Mouse (Mus musculus): ENCODE data around the gene Pdzd4. TPM values are rescaled to one million over a fixed set of nuclear protein-coding genes. Genes with fewer than 3 reads are reported as not detected.
A peak's percentile ranks its signal among the peaks of the same experiment; 100 is the strongest.

The Pdzd4 gene
- total and polyA plus RNA-seq, 3 experiments: 0.46 to 2.7 TPM; not detected in 1

- TF ChIP-seq CTCF (IDR thresholded peaks at IDR 0.05 in 2 of 3, conservative IDR thresholded peaks at IDR 0.05 in 1 of 3; ENCODE audit: control insufficient read depth in 1 of 3, insufficient read depth in 1 of 3, low read depth in 2 of 3, low read length in 3 of 3, poor library complexity in 1 of 3, severe bottlenecking in 1 of 3): peak; percentile 7 to 28 (median 9); a peak in 1 of 6 replicates
- no peak for TF ChIP-seq E2F4 (IDR thresholded peaks at IDR 0.05; ENCODE audit: borderline replicate concordance, low read depth, low read length)
These were observed 38.2 kb downstream of the Pdzd4 start, which contains the start of the genes Idh3g and Ssr4 (continued) for GRCm38 (mm10) chrX:73786364-73787224.

DNA sequence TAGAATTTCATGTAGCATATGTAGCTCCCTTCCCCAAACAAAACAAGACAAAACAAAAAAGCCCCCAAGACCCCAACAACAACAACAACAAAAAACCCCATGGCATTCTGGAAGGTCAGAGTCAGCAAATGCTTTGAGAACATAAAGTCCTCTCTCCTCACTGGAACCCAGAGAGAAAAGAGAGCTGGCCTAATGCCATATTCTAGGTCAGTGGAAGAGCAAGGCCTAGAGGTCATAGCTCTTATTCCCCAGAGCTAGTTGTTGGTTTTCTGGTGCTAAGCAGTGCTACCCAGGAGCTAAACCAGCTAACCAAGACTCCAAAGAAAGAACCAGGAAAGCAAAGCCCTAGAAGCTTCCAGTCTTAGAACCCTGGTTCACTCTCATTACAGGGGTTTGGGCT, 39.1 kb downstream of the Pdzd4 start:
- TF ChIP-seq GABPA (IDR thresholded peaks at IDR 0.05; ENCODE audit: low read depth, low read length) (no peak), NRF1 (IDR thresholded peaks at IDR 0.05; ENCODE audit: insufficient read depth, low read depth, low read length, poor library complexity, severe bottlenecking) (no peak), ZMIZ1 (IDR thresholded peaks at IDR 0.05; ENCODE audit: low read depth, low read length) (no peak), TBP (IDR thresholded peaks at IDR 0.05; ENCODE audit: low read depth, low read length) (no peak)
- no peaks in the 10 kb centered on the region for H3K27me3 ChIP-seq (ENCODE audit: control insufficient read depth in 1 of 2, insufficient read depth in 2 of 2, low read length in 2 of 2)
- peak; percentile 29 for DNase-seq (ENCODE audit: low read depth, low spot score)
- H3K9me3 ChIP-seq (replicated peaks; ENCODE audit: insufficient read depth, low read length): no peaks in the 10 kb centered on the region
- peaks cover 57% of the 10 kb centered on the region for H3K79me2 ChIP-seq (ENCODE audit: control insufficient read depth, insufficient read depth, low read length, poor library complexity)
- peak overlapping the region; percentile 93 for H3K9ac ChIP-seq (ENCODE audit: control insufficient read depth, low read depth, low read length, poor library complexity, severe bottlenecking)
- peaks cover 0 to 18% of the 10 kb centered on the region in 2 experiments; a peak in 3 of 4 replicates for H3K4me1 ChIP-seq (ENCODE audit: control insufficient read depth in 1 of 2, insufficient read depth in 2 of 2, low read length in 2 of 2)
- H3K36me3 ChIP-seq (ENCODE audit: control insufficient read depth in 1 of 2, insufficient read depth in 2 of 2, low read length in 2 of 2): peaks cover 6 to 20% of the 10 kb centered on the region in 2 experiments; a peak in 3 of 4 replicates
- peak overlapping the region; percentile 96 for H3K27ac ChIP-seq (ENCODE audit: control insufficient read depth, low read depth, low read length)
- peak overlapping the region; percentile 57 to 95 for H3K4me3 ChIP-seq (ENCODE audit: control insufficient read depth in 1 of 2, insufficient read depth in 1 of 2, low read depth in 2 of 2, low read length in 2 of 2)

DNA sequence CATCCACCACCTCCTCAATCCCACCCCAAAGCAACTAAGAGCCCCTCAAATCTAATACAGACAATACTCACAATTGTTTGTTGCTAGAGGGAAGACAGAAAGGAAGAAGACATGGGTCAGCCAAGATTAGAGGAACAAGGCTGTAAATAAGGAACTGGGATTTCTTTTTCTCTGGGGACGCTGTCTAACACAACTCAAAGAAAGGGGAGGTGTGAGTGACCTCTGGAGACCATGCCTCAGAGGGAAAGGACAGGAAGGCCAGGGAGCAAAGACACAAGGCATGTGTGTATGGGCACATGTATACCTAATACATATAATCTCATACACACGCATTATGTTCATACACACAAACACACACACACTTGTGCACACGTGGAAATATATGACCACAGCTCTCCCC, 42.5 kb downstream of the Pdzd4 start:
- H3K27ac ChIP-seq (ENCODE audit: control insufficient read depth, low read depth, low read length): no peak overlapping the region

DNA sequence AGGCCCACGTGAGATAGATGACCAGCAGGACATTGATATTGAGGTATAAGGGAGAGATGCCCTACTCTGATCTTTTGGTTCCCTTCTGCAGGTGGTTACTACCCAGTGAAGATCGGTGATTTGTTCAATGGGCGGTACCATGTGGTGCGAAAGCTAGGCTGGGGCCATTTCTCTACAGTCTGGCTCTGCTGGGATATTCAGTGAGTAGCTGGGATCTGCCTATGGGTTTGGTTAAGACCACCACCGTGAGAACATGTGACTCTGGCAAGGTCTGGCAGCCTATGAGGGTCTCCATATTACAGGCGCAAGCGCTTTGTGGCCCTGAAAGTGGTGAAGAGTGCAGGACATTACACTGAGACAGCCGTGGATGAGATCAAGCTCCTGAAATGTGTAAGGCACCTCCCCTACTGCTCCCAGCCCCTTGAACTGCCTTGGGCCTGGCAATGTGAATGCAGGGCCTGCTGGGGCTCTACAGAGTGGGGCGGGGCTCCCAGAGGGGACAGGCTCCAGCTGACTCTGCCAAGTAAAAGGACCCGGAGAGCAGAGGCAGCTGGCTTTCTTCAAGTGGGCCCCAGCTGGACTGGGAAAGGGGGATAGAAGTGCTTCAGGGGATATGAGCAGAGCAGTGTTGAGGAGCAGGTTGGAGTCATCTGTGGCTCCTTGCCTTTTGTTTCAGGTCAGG, 49.8 kb downstream of the Pdzd4 start:
- H3K4me1 ChIP-seq (ENCODE audit: control insufficient read depth in 1 of 2, insufficient read depth in 2 of 2, low read length in 2 of 2): no peaks in the 10 kb centered on the region
- H3K79me2 ChIP-seq (ENCODE audit: control insufficient read depth, insufficient read depth, low read length, poor library complexity): no peaks in the 10 kb centered on the region
- H3K27ac ChIP-seq (ENCODE audit: control insufficient read depth, low read depth, low read length): no peak overlapping the region
- no peak for DNase-seq (ENCODE audit: low read depth, low spot score)
- no peaks in the 10 kb centered on the region for H3K27me3 ChIP-seq (ENCODE audit: control insufficient read depth in 1 of 2, insufficient read depth in 2 of 2, low read length in 2 of 2)
- H3K9ac ChIP-seq (ENCODE audit: control insufficient read depth, low read depth, low read length, poor library complexity, severe bottlenecking): no peak overlapping the region
- H3K36me3 ChIP-seq (ENCODE audit: control insufficient read depth in 1 of 2, insufficient read depth in 2 of 2, low read length in 2 of 2): no peaks in the 10 kb centered on the region; a peak in 2 of 4 replicates
- no peak overlapping the region for H3K4me3 ChIP-seq (ENCODE audit: control insufficient read depth in 1 of 2, insufficient read depth in 1 of 2, low read depth in 2 of 2, low read length in 2 of 2)
- H3K9me3 ChIP-seq (replicated peaks; ENCODE audit: insufficient read depth, low read length): no peaks in the 10 kb centered on the region
- TF ChIP-seq SMC3 (IDR thresholded peaks at IDR 0.05; ENCODE audit: low read depth, low read length) (no peak), POLR2AphosphoS2 (IDR thresholded peaks at IDR 0.05; ENCODE audit: low read length) (peak; percentile 24; the same call in 1 of the 2 replicates), HCFC1 (IDR thresholded peaks at IDR 0.05; ENCODE audit: low read depth, low read length) (no peak)

More for the DNA sequence above, 42.5 kb downstream of the Pdzd4 start:
- Histone ChIP-seq H3K79me2 (ENCODE audit: control insufficient read depth, insufficient read depth, low read length, poor library complexity) (peaks cover 35% of the 10 kb centered on the region), H3K4me1 (ENCODE audit: control insufficient read depth in 1 of 2, insufficient read depth in 2 of 2, low read length in 2 of 2) (peaks cover 0 to 10% of the 10 kb centered on the region in 2 experiments; a peak in 2 of 4 replicates), H3K36me3 (ENCODE audit: control insufficient read depth in 1 of 2, insufficient read depth in 2 of 2, low read length in 2 of 2) (peaks cover 0 to 6% of the 10 kb centered on the region in 2 experiments), H3K9ac (ENCODE audit: control insufficient read depth, low read depth, low read length, poor library complexity, severe bottlenecking) (no peak overlapping the region), H3K4me3 (ENCODE audit: control insufficient read depth in 1 of 2, insufficient read depth in 1 of 2, low read depth in 2 of 2, low read length in 2 of 2) (no peak overlapping the region), H3K9me3 (replicated peaks; ENCODE audit: insufficient read depth, low read length) (no peaks in the 10 kb centered on the region), H3K27me3 (ENCODE audit: control insufficient read depth in 1 of 2, insufficient read depth in 2 of 2, low read length in 2 of 2) (no peaks in the 10 kb centered on the region)
- DNase-seq (ENCODE audit: low read depth, low spot score): no peak
- TF ChIP-seq NELFE (IDR thresholded peaks at IDR 0.05; ENCODE audit: low read depth, low read length) (no peak), GATA1 (IDR thresholded peaks at IDR 0.05; ENCODE audit: low read depth, low read length) (no peak)
